Mouse (Mus musculus) hindbrain, embryonic 12.5 days (tissue): Measurements from ENCODE around the gene Chd3. TPM values are rescaled to one million over a fixed set of nuclear protein-coding genes. Genes with fewer than 3 reads are reported as not detected.

Experiments used
- ATAC-seq: fragments of 200-750 bp; cut with Nextera tagmentation; 2 replicates; pipeline ENCODE4 v1.8.0; 2017; ENCODE audit warnings: moderate TSS enrichment; ENCODE audit not compliant: low FRiP score
- H3K27ac ChIP-seq: fragments of 300-500 bp; sonication (generic); 2 replicates; pipeline ENCODE4 v1.5.1; 2016; ENCODE audit warnings: mild to moderate bottlenecking
- H3K27me3 ChIP-seq: fragments of 300-500 bp; sonication (generic); 2 replicates; pipeline ENCODE4 v1.6.1; 2016; ENCODE audit warnings: mild to moderate bottlenecking
- H3K36me3 ChIP-seq: fragments of 300-500 bp; sonication (generic); 2 replicates; pipeline ENCODE4 v1.6.1; 2016; ENCODE audit warnings: mild to moderate bottlenecking
- H3K4me1 ChIP-seq: fragments of 300-500 bp; sonication (generic); 2 replicates; pipeline ENCODE4 v1.6.1; 2016
- H3K4me2 ChIP-seq: fragments of 300-500 bp; sonication (generic); replicated peaks from 2 replicates; pipeline ENCODE4 v1.6.1; 2016; ENCODE audit warnings: mild to moderate bottlenecking
- H3K4me3 ChIP-seq: fragments of 300-500 bp; sonication (generic); 2 replicates; pipeline ENCODE4 v1.5.1; 2016; ENCODE audit warnings: mild to moderate bottlenecking
- H3K9ac ChIP-seq: fragments of 300-500 bp; sonication (generic); 2 replicates; pipeline ENCODE4 v1.6.1; 2016; ENCODE audit warnings: mild to moderate bottlenecking, moderate library complexity
- H3K9me3 ChIP-seq: fragments of 300-500 bp; sonication (generic); replicated peaks from 2 replicates; pipeline ENCODE4 v1.6.1; 2016; ENCODE audit warnings: mild to moderate bottlenecking
- WGBS: fragments of 180-500 bp; shearing (Covaris S2); methylation state at CpG from one replicate; pipeline ENCODE4 v1.1.7; 2016; 5-methylcytosine and 5-hydroxymethylcytosine counted together
- polyA plus RNA-seq: library from polyadenylated mRNA; unstranded; fragments of >200 nt; fragmentation: Nextera tagmentation; extraction: Ambion mirVana; gene quantifications from 2 replicates; pipeline ENCODE4 v1.2.1, GENCODE M21; 2016

The Chd3 gene
- polyA plus RNA-seq, 1 experiment from 2014 or later, result 93.4 TPM

DNA sequence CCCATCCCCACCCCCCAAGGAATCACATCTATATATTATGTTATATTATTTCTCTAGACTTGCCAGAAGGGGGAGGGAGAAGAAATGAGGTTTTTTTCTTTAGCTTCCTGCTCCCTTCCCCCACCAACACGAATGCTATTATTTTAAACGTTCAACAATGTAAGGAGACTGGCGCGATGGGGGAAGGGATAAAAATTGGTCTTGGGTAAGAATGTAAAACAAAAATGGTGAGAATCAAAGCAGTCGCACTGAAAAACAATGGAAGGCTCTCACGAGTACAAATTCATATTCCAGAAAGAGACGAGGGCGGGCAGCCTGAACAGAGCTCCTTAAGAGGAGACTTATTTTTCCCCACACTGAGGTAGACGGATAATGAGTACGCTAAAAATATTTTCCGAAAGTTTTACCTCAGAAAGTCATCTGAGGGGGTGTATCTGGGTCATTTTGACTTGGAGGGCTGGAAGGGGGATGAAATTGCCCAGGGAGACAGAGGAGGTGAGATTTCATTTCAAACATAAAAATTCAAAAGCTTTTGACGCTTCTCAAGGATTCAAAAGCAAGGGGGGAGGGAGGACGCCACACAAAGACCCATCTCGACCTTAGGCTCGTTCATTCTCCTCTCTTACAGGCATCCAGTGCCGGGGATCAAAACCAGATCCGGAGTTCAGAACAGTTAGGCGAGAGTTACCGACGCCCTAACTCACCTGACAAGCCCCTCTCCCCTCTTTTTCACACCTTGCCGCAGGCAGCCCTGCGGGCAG, 2.2 kb downstream of the Chd3 start:
- WGBS, result under 1% methylated on average over 22 of the region's 22 CpGs

DNA sequence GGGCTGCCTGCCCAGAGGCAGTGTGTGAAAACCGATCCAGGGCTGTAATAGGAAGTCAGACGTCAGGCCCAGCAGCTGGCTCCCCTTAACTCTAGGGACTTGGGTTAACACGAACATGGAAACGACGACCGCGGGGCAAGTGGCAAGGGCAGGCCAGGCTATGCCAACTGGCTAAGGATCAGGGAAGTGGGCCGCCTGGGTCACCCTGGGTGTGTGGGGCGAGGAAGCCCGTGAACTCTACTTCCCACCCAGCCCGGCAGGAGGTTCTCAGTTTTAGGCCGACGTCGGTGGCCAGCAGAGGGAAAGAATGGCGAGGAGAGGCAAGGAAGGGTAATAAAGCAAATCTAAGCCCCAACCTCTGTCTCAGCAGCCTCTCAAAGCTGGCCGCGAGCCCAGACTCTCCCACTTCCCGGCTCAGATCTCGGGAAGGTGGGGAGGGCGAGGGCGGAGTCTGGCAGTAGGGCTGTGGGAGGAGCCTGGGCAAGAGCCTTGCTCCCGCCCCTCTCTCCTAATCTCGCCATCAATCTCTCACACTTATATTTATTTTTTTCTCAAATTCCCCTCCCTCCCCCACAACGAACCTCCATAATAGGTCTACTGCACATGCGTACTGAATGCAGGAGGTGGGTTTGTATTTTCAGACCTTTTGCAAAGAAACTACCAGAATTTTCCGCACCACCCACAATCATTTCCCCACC, 2.9 kb downstream of the Chd3 start:
- WGBS, result 2% methylated on average over 26 of the region's 26 CpGs
- ATAC-seq, result peak; percentile 85
- H3K36me3 ChIP-seq, result peaks cover 23% of the 10 kb centered on the region
- H3K4me3 ChIP-seq, result peak overlapping the region; percentile 99
- H3K4me1 ChIP-seq, result peaks cover 41% of the 10 kb centered on the region
- H3K27me3 ChIP-seq, result no peaks in the 10 kb centered on the region
- peak overlapping the region; percentile 63 for H3K4me2 ChIP-seq
- no peaks in the 10 kb centered on the region for H3K9me3 ChIP-seq
- peak overlapping the region; percentile 100 for H3K9ac ChIP-seq
- H3K27ac ChIP-seq, result peak overlapping the region; percentile 100

More for the DNA sequence above, 2.2 kb downstream of the Chd3 start:
- H3K27ac ChIP-seq, result peak overlapping the region; percentile 100
- no peaks in the 10 kb centered on the region for H3K9me3 ChIP-seq
- no peaks in the 10 kb centered on the region for H3K27me3 ChIP-seq
- peak overlapping the region; percentile 99 for H3K4me3 ChIP-seq
- H3K4me1 ChIP-seq, result peaks cover 47% of the 10 kb centered on the region
- peak overlapping the region; percentile 100 for H3K9ac ChIP-seq
- H3K36me3 ChIP-seq, result peaks cover 16% of the 10 kb centered on the region
- peak overlapping the region; percentile 63 for H3K4me2 ChIP-seq
- no peak for ATAC-seq

DNA sequence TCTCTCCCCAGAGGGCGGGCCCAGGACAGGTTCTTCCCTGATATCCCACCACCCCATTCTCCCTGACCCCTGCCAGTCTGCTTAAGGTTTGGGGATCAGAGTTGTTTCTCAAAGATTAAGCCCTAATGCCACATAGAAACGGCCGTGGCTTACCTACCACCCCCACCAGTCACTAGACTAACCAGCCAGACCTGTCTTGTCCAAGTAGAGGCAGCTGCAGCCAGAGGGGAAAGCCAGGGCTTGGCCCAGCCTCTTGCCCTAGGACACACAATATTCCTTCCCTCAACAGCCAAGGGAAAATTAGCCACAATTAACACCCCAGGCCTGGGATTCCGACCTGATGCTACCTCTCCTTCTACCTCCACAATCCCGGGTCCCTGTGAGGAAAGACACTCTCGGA, 3.5 kb downstream of the Chd3 start:
- peak overlapping the region; percentile 74 for H3K9ac ChIP-seq
- ATAC-seq, result peak; percentile 14; the same call in 1 of the 2 replicates
- H3K4me1 ChIP-seq, result peaks cover 35% of the 10 kb centered on the region

DNA sequence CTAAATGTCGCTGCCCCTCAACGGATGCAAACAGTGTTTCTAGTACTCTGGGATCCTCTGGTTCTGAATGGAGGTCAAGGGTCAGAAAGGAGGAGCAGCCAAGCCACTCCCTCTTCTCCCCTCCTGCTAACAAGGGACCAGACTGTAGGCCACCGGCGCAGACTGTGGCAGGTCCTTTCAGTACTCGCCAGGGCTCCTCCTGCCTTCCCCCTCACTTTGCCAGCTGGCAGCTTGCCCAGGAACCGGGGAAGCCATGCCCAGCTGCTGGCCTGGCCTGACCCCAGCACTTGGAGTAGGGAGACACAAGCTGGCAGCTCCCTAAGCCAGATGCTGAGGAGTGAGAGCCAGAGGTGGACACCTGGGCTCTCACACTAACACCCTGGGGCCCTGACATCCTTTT, 4.3 kb downstream of the Chd3 start:
- Histone ChIP-seq H3K4me2 (peak overlapping the region; percentile 63), H3K9ac (peak overlapping the region; percentile 59), H3K4me3 (peak overlapping the region; percentile 7; the same call in 1 of the 2 replicates), H3K27me3 (no peaks in the 10 kb centered on the region), H3K9me3 (no peaks in the 10 kb centered on the region), H3K4me1 (peaks cover 32% of the 10 kb centered on the region), H3K36me3 (peaks cover 37% of the 10 kb centered on the region), H3K27ac (peak overlapping the region; percentile 100)
- 2% methylated on average over 6 of the region's 6 CpGs for WGBS
- peak; percentile 20; the same call in 1 of the 2 replicates for ATAC-seq

More for the DNA sequence above, 3.5 kb downstream of the Chd3 start:
- H3K27me3 ChIP-seq, result no peaks in the 10 kb centered on the region
- H3K4me3 ChIP-seq, result peak overlapping the region; percentile 99
- WGBS, result 33% methylated on average over 6 of the region's 6 CpGs
- peaks cover 29% of the 10 kb centered on the region for H3K36me3 ChIP-seq
- H3K9me3 ChIP-seq, result no peaks in the 10 kb centered on the region
- H3K27ac ChIP-seq, result peak overlapping the region; percentile 100
- H3K4me2 ChIP-seq, result peak overlapping the region; percentile 63

DNA sequence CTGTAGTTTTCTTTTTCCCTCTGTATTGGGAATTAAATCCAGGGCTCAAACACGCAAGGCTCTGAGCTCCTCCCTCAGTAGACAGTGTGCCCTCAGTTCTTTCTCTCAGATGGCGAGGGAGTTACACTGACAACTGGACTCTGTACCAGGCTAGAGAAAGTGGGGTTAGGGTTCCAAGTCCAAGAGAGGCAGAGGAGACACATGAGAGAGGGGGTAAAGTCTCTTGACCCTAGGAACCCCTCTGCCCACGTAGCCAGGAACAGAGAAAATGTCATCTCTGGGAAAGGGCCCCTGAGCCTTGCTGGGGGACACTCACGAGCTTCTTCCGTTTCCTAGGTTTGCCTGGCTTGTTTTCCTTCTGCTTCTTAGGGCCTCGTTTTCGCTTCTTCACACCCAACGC, 4.8 kb downstream of the Chd3 start:
- Histone ChIP-seq H3K9ac (0 out of 2 replicates have a peak overlapping the region, but pooled peaks have one; percentile 59), H3K4me2 (peak overlapping the region; percentile 63), H3K9me3 (no peaks in the 10 kb centered on the region), H3K27me3 (no peaks in the 10 kb centered on the region), H3K4me3 (0 out of 2 replicates have a peak overlapping the region, but pooled peaks have one; percentile 7), H3K4me1 (peaks cover 32% of the 10 kb centered on the region), H3K36me3 (peaks cover 43% of the 10 kb centered on the region), H3K27ac (peak overlapping the region; percentile 100; the same call in 1 of the 2 replicates)
- WGBS, result 56% methylated on average over 8 of the region's 8 CpGs
- no peak for ATAC-seq

DNA sequence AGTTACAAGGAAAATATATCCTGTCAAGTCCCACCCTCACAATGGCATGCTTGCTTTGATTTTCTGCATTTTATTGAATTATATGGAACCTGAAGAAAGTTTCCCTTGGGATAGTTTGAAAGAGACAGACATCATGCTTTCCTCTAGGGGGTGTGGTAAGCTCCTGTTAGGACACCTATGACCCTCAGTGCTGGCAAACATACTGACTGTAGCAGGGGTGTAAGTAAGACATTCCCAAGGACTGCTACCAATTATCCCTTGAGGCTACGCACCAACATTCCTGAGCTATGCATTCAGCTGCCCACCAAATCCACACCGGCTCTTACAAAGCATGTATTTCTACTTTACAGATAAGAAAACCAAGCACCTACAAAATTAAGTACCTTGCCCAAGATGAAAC, 6.7 kb downstream of the Chd3 start:
- Histone ChIP-seq H3K9me3 (no peaks in the 10 kb centered on the region), H3K4me3 (no peak overlapping the region), H3K27me3 (no peaks in the 10 kb centered on the region), H3K4me2 (no peak overlapping the region), H3K9ac (no peak overlapping the region), H3K27ac (no peak overlapping the region), H3K36me3 (peaks cover 61% of the 10 kb centered on the region), H3K4me1 (peaks cover 25% of the 10 kb centered on the region)
- no peak for ATAC-seq
- 86% methylated on average over 2 of the region's 2 CpGs for WGBS

DNA sequence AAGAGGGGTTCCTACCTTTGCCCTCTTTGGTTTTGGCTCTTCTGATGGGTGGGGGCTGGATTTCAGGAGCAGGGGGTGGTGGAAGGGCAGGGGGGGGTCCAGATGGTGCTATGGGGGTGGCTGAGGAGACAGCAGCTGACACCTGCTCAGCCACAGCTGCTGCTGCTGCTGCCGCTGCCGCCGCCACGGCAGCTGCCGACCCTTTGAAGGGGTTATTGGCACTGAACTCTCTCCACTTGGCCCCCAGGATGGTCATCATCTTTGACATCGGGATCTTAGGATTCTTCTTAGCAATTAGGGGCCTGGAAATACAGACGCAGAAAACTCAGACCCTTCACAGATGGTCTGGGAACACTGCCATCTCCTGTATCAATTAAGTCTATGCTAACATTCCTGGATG, 7.2 kb downstream of the Chd3 start:
- Histone ChIP-seq H3K36me3 (peaks cover 66% of the 10 kb centered on the region), H3K9me3 (no peaks in the 10 kb centered on the region), H3K4me1 (peaks cover 25% of the 10 kb centered on the region), H3K27me3 (no peaks in the 10 kb centered on the region), H3K27ac (no peak overlapping the region), H3K4me2 (no peak overlapping the region), H3K4me3 (no peak overlapping the region), H3K9ac (no peak overlapping the region)
- 66% methylated on average over 7 of the region's 7 CpGs for WGBS
- no peak for ATAC-seq

DNA sequence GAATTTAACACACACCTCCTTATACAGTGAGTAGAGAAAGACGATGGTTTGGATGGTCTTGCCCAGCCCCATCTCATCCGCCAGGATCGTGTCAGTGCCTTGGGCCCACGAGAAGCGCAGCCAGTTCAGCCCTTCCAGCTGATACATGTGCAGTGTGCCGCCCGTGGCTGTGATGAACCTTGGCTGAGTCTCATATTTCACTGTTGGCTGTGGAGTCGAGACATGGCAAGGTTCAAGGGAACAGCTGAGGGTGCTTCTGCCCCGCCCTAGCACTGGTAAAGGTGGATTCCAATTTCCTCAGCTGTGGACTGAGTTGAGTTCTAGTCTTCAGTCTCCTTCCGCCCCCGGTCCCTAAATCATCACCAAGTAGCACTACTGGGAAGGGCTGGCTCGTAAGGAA, 11.5 kb downstream of the Chd3 start:
- Histone ChIP-seq H3K9ac (no peak overlapping the region), H3K4me1 (0 out of 2 replicates have a peak, but pooled peaks cover 2% of the 10 kb centered on the region), H3K27ac (no peak overlapping the region), H3K4me2 (no peak overlapping the region), H3K4me3 (no peak overlapping the region), H3K27me3 (no peaks in the 10 kb centered on the region), H3K9me3 (no peaks in the 10 kb centered on the region), H3K36me3 (peaks cover 96% of the 10 kb centered on the region)
- no peak for ATAC-seq
- 91% methylated on average over 12 of the region's 12 CpGs for WGBS

DNA sequence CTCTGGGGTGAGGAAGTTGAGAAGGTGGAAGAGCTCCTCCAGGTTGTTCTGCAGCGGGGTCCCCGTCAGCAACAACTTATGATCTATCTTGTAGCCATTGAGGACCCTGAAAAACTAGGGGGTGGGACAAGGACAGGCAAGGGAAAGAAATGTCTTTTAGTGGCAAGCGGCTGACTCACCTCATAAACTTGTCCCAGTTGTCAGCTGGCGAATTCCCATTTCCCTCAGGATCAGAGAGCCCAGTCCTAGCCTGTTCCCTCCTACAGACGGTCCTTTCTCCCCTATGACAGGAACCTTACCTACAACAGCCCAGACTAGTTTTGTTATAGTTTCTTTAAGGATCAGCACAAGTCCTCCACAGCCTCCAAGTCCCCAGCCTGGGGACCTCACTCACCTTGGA, 12.7 kb downstream of the Chd3 start:
- WGBS, result 86% methylated on average over 5 of the region's 5 CpGs
- H3K4me1 ChIP-seq, result no peaks in the 10 kb centered on the region

DNA sequence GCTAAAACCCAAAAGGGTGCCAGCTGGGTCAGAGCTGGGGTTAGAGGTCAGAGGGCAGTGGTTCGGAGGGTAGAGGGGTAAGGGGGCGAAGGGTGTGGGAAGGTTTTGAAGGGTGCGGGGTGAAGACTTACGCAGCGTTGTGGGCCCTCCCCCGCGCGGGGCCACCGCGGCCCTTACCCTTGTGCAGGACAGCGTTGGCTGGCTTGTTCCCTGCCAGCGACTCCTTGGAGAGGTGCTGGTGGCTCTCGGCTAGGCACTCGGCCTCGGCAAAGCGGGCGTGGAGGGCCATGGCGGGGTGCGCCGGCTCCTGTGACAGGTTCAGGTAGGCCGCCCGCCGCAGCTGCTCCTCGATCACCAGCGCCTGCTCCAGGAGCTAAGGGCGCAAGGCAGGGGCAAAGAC, 22.8 kb downstream of the Chd3 start:
- H3K36me3 ChIP-seq, result peaks cover 87% of the 10 kb centered on the region
- WGBS, result 89% methylated on average over 23 of the region's 26 CpGs
- no peaks in the 10 kb centered on the region for H3K27me3 ChIP-seq
- H3K4me2 ChIP-seq, result no peak overlapping the region
- H3K9ac ChIP-seq, result no peak overlapping the region
- H3K4me1 ChIP-seq, result peaks cover 2% of the 10 kb centered on the region
- ATAC-seq, result no peak
- no peak overlapping the region for H3K4me3 ChIP-seq
- no peaks in the 10 kb centered on the region for H3K9me3 ChIP-seq
- H3K27ac ChIP-seq, result no peak overlapping the region

More for the DNA sequence above, 12.7 kb downstream of the Chd3 start:
- Histone ChIP-seq H3K36me3 (peaks cover 99% of the 10 kb centered on the region), H3K4me3 (no peak overlapping the region), H3K9ac (no peak overlapping the region), H3K27ac (no peak overlapping the region), H3K9me3 (no peaks in the 10 kb centered on the region), H3K27me3 (no peaks in the 10 kb centered on the region), H3K4me2 (no peak overlapping the region)
- no peak for ATAC-seq

DNA sequence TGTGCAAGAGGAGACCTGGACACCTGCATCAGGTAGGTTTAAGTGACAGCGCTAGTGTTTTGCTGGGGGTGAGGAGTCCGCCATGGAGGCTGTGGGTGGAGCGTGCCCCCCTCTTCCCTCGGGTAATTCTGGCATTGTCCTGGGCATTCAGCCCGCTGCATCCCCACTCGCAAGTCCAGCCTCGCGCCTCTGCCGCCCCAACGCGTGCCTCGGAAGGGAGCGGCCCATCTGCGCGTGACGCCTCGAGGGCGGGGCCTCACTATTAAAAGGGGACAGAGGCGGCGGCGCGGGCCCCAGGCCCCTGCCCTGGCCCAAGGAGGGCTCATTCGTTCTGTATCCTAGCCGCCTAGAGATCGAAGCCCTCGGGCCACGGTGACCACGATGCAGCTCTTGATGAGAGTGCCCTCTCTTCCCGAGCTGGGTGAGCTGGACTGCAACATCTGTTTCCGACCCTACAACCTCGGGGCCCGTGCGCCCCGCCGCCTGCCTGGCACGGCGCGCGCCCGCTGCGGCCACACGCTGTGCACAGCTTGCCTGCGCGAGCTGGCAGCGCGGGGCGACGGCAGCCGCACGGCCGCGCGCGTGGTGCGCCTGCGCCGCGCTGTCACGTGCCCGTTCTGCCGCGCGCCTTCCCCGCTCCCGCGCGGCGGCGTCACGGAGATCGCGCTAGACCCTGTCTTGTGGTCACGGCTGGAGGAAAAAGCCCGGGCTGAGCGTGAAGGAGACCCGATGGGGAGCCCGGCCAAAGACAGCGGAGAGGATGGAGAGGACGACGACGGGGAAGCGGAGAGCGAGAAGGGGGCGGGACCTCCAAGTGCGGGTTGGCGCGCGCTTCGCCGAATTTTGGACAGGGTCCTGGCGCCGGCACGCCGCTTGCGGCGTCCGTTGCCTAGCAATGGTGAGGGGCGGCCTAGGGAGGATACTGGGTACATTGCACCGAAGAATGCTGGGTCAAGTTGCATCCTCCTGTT, 28.8 kb downstream of the Chd3 start, which contains the start of gene Rnf227:
Gene Rnf227 (plus strand): TSS at position 301 of the 971 bp plus-strand sequence.
- H3K9me3 ChIP-seq, result no peaks in the 10 kb centered on the region
- H3K27ac ChIP-seq, result peak within 1 kb of the TSS; percentile 88
- peak within 1 kb of the TSS; percentile 71 for H3K9ac ChIP-seq
- H3K36me3 ChIP-seq, result peaks cover 27% of the 10 kb centered on the region
- 2% methylated on average over 98 of the region's 99 CpGs for WGBS
- ATAC-seq, result peak; percentile 87
- H3K27me3 ChIP-seq, result peaks cover 15% of the 10 kb centered on the region
- peak within 1 kb of the TSS; percentile 52 for H3K4me3 ChIP-seq
- peak within 1 kb of the TSS; percentile 77 for H3K4me2 ChIP-seq
- peaks cover 14% of the 10 kb centered on the region for H3K4me1 ChIP-seq
